ENCODE assay signal across 17 mouse cellular contexts in genomic region chr6:142609401-142610373, GRCm38 (mm10). TPM values are rescaled to one million over a fixed set of nuclear protein-coding genes. Genes with fewer than 3 reads are reported as not detected.
DNase-seq lines count a peak whose midpoint lies in the region; ATAC-seq and TF ChIP-seq lines count a peak whose summit lies in the region.
"Had no signal": no experiment of that assay in that cellular context is flagged by ENCODE, and none has a peak within 500 bp of the region (broad histone marks: within the 10 kb centered on the region; RNA-seq: fewer than 3 reads in every experiment).

No protein-coding gene starts in this region.

- no peak for TF ChIP-seq POLR2A in liver, adult 2 months (IDR thresholded peaks at IDR 0.05; ENCODE audit: extremely low read depth, insufficient read depth, low read length)

- DNase-seq in heart, adult 11 months = peak; percentile 94
- no peak for DNase-seq in heart, postnatal 14 days
- DNase-seq in liver, adult 2 months (ENCODE audit: extremely low read depth, low read depth, low spot score) = peak; percentile 10
- no peak for DNase-seq in liver
- no peak for DNase-seq in urinary bladder, postnatal 36 days (ENCODE audit: low spot score in 2 of 2)
- no peak for DNase-seq in left cerebral cortex, adult 9 months (ENCODE audit: low spot score in 2 of 2)
- DNase-seq: adrenal gland, postnatal 36 days; cerebellum, postnatal 36 days; right cerebral cortex, adult 18-20 months had no signal

- no peaks in the 10 kb centered on the region for H3K36me3 ChIP-seq in liver, adult 2 months (ENCODE audit: control insufficient read depth, insufficient read depth, low read length)
- H3K36me3 ChIP-seq in embryonic facial prominence, embryonic 12.5 days = no peaks in the 10 kb centered on the region
- no peaks in the 10 kb centered on the region for H3K36me3 ChIP-seq in limb, embryonic 12.5 days
- H3K36me3 ChIP-seq: G1E; hindbrain, embryonic 12.5 days; intestine, embryonic 15.5 days; liver, embryonic 15.5 days had no signal

- H3K27ac ChIP-seq in liver, adult 2 months (replicated peaks; ENCODE audit: insufficient read depth, low read depth, low read length) = no peak overlapping the region
- H3K27ac ChIP-seq in embryonic facial prominence, embryonic 12.5 days = peak overlapping the region; percentile 66; the same call in 1 of the 2 replicates
- no peak overlapping the region for H3K27ac ChIP-seq in limb, embryonic 12.5 days
- H3K27ac ChIP-seq: hindbrain, embryonic 12.5 days; intestine, embryonic 15.5 days; liver, embryonic 15.5 days had no signal

- no peak overlapping the region for H3K9ac ChIP-seq in liver, adult 2 months (ENCODE audit: low read depth, low read length)
- no peak overlapping the region for H3K9ac ChIP-seq in embryonic facial prominence, embryonic 12.5 days
- no peak overlapping the region for H3K9ac ChIP-seq in limb, embryonic 12.5 days (replicated peaks)
- H3K9ac ChIP-seq: hindbrain, embryonic 12.5 days; intestine, embryonic 15.5 days; liver, embryonic 15.5 days had no signal

- TF ChIP-seq CTCF in liver, adult 2 months (IDR thresholded peaks at IDR 0.05; ENCODE audit: low read depth, low read length) = no peak

- intact Hi-C loops in heart, postnatal 14 days (cut with DNase I) = no loop called here

- WGBS in liver, adult 2 months = 82% methylated on average over 9 of the region's 9 CpGs
- WGBS in embryonic facial prominence, embryonic 12.5 days = 42% methylated on average over 9 of the region's 9 CpGs
- WGBS in limb, embryonic 12.5 days = 63% methylated on average over 9 of the region's 9 CpGs

- peak; percentile 78 for ATAC-seq in embryonic facial prominence, embryonic 12.5 days (ENCODE audit: insufficient number of reproducible peaks, insufficient read depth, low FRiP score, low TSS enrichment)
- ATAC-seq in limb, embryonic 12.5 days (ENCODE audit: insufficient number of reproducible peaks, insufficient read depth, low FRiP score, low TSS enrichment, low read depth) = peak; percentile 66; the same call in 1 of the 2 replicates
- ATAC-seq: intestine, embryonic 15.5 days had no signal

- no peaks in the 10 kb centered on the region for H3K9me3 ChIP-seq in embryonic facial prominence, embryonic 12.5 days
- no peaks in the 10 kb centered on the region for H3K9me3 ChIP-seq in limb, embryonic 12.5 days
- H3K9me3 ChIP-seq: G1E; hindbrain, embryonic 12.5 days; intestine, embryonic 15.5 days; liver, embryonic 15.5 days had no signal

- no peaks in the 10 kb centered on the region for H3K27me3 ChIP-seq in liver, adult 2 months (ENCODE audit: control insufficient read depth, insufficient read depth, low read length)
- H3K27me3 ChIP-seq in embryonic facial prominence, embryonic 12.5 days = no peaks in the 10 kb centered on the region
- no peaks in the 10 kb centered on the region for H3K27me3 ChIP-seq in limb, embryonic 12.5 days
- H3K27me3 ChIP-seq: hindbrain, embryonic 12.5 days; intestine, embryonic 15.5 days; liver, embryonic 15.5 days had no signal

- no peaks in the 10 kb centered on the region for H3K4me1 ChIP-seq in liver, adult 2 months (ENCODE audit: control insufficient read depth, insufficient read depth, low read length)
- H3K4me1 ChIP-seq in embryonic facial prominence, embryonic 12.5 days = peaks cover 15% of the 10 kb centered on the region
- H3K4me1 ChIP-seq in limb, embryonic 12.5 days (replicated peaks) = no peaks in the 10 kb centered on the region; the same call in 1 of the 2 replicates
- H3K4me1 ChIP-seq: hindbrain, embryonic 12.5 days; intestine, embryonic 15.5 days; liver, embryonic 15.5 days had no signal

- no peak overlapping the region for H3K4me2 ChIP-seq in embryonic facial prominence, embryonic 12.5 days (replicated peaks)
- H3K4me2 ChIP-seq in limb, embryonic 12.5 days = no peak overlapping the region
- H3K4me2 ChIP-seq: hindbrain, embryonic 12.5 days; intestine, embryonic 15.5 days; liver, embryonic 15.5 days had no signal

- H3K79me2 ChIP-seq in liver, adult 2 months (ENCODE audit: control insufficient read depth, insufficient read depth, low read length) = no peaks in the 10 kb centered on the region

- no peak overlapping the region for H3K4me3 ChIP-seq in liver, adult 2 months (ENCODE audit: insufficient read depth, low read depth, low read length)
- no peak overlapping the region for H3K4me3 ChIP-seq in embryonic facial prominence, embryonic 12.5 days
- no peak overlapping the region for H3K4me3 ChIP-seq in limb, embryonic 12.5 days (replicated peaks)
- H3K4me3 ChIP-seq: hindbrain, embryonic 12.5 days; intestine, embryonic 15.5 days; liver, embryonic 15.5 days; myocyte had no signal

RNA-seq across cellular contexts. Expression of gene Kcnj8, which starts 38.3 kb away (rescaled TPM):
- total RNA-seq in heart, postnatal 14 days (2021) = 10 to 100 TPM; 33.3 to 39.2 TPM
- total RNA-seq in liver, adult 2 months (2014; rRNA removed) = 4.2 and 6.9 TPM in 2 replicates
- polyA plus RNA-seq in liver, adult 2 months (2012; rRNA removed) = 1.8 and 3.0 TPM in 2 replicates
- polyA plus RNA-seq in embryonic facial prominence, embryonic 12.5 days (2016; fragmentation: Nextera tagmentation; extraction: Ambion mirVana) = 3.9 TPM in 2 replicates
- polyA plus RNA-seq in limb, embryonic 12.5 days (2016; fragmentation: Nextera tagmentation; extraction: Ambion mirVana) = 0.44 and 0.59 TPM in 2 replicates
- polyA plus RNA-seq: C2C12, G1E had no signal

Comparison
In these comparisons a context has a peak if more than half of its experiments do, and no peak if none do; other contexts are left out.
1. DNase-seq: peak in heart, adult 11 months (single experiment) and liver, adult 2 months (single experiment); none in heart, postnatal 14 days (0 of 2), liver (single experiment), urinary bladder, postnatal 36 days (0 of 2) and left cerebral cortex, adult 9 months (0 of 2).